24 mouse cellular contexts compared by ENCODE assay signal in genomic region chr17:33936993-33937392, GRCm38 (mm10).
"Had no signal": no experiment of that assay in that cellular context is flagged by ENCODE, and none has a peak within 500 bp of the region (broad histone marks: within the 10 kb centered on the region; RNA-seq: fewer than 3 reads in every experiment).

No protein-coding gene starts in this region.

- DNase-seq: kidney, postnatal 25 days; layer of hippocampus, adult 9-11 months; liver; lung, adult 18-20 months; lung, postnatal 10 days; lung, postnatal 36 days; midbrain, embryonic 14.5 days; right cerebral cortex, adult 18-20 months; right cerebral cortex, postnatal 14 days; right cerebral cortex, postnatal 4 days; thymus, adult 18-20 months; thymus, postnatal 14 days had no signal

- H3K9me3 ChIP-seq: limb, embryonic 10.5 days; limb, embryonic 13.5 days; liver, embryonic 12.5 days; liver, embryonic 15.5 days; lung, embryonic 15.5 days; megakaryocyte, embryonic 14.5 days; neural tube, embryonic 12.5 days; neural tube, embryonic 15.5 days had no signal

- H3K27ac ChIP-seq: kidney, postnatal 0 days; layer of hippocampus, adult 2 months; limb, embryonic 10.5 days; limb, embryonic 13.5 days; liver, embryonic 12.5 days; liver, embryonic 15.5 days; lung, embryonic 15.5 days; neural tube, embryonic 12.5 days; neural tube, embryonic 15.5 days; stomach, postnatal 0 days had no signal

- H3K4me3 ChIP-seq: layer of hippocampus, adult 2 months; limb, embryonic 10.5 days; limb, embryonic 13.5 days; liver, embryonic 12.5 days; liver, embryonic 15.5 days; lung, embryonic 15.5 days; megakaryocyte, embryonic 14.5 days; neural tube, embryonic 12.5 days; neural tube, embryonic 15.5 days had no signal

- H3K4me2 ChIP-seq: limb, embryonic 13.5 days; liver, embryonic 12.5 days; liver, embryonic 15.5 days; lung, embryonic 15.5 days; midbrain, embryonic 11.5 days; neural tube, embryonic 12.5 days; neural tube, embryonic 15.5 days had no signal

- H3K9ac ChIP-seq: limb, embryonic 13.5 days; liver, embryonic 12.5 days; liver, embryonic 15.5 days; lung, embryonic 15.5 days; neural tube, embryonic 12.5 days; neural tube, embryonic 15.5 days had no signal

- H3K27me3 ChIP-seq: limb, embryonic 13.5 days; liver, embryonic 12.5 days; liver, embryonic 15.5 days; lung, embryonic 15.5 days; megakaryocyte, embryonic 14.5 days; neural tube, embryonic 12.5 days; neural tube, embryonic 15.5 days had no signal

- ATAC-seq: liver, embryonic 12.5 days had no signal
